Mouse (Mus musculus): ENCODE measurements at regions not wholly inside any gene's neighbourhood (a gene's known extent, or its start where the extent isn't known, plus 50 kb on each side); places are given as distances from the start of the nearest gene placed in this dataset.

- TF ChIP-seq CTCF (IDR thresholded peaks at IDR 0.05; ENCODE audit: control insufficient read depth, insufficient read depth, insufficient read length) (no peak), MYOG (IDR thresholded peaks at IDR 0.05; ENCODE audit: control insufficient read depth, extremely low read depth, insufficient read length) (no peak), MAX (IDR thresholded peaks at IDR 0.05) (no peak), USF1 (IDR thresholded peaks at IDR 0.05; ENCODE audit: low read depth) (no peak), CEBPB (IDR thresholded peaks at IDR 0.05; ENCODE audit: low read depth) (no peak), MYOD1 (IDR thresholded peaks at IDR 0.05; ENCODE audit: control insufficient read depth, insufficient read length, low read depth) (no peak)
Measured at GRCm38 (mm10) chr9:86015841-86016240, 173.7 kb downstream of the Tpbg start.
